Mouse (Mus musculus): Measurements from ENCODE around the gene Atg16l1.

- TF ChIP-seq CTCF (IDR thresholded peaks at IDR 0.05; ENCODE audit: low read depth): peak; percentile 46
- no peak for TF ChIP-seq EP300 (optimal IDR thresholded peaks at IDR 0.05)
Observed at GRCm38 (mm10) chr1:87740584-87741290, 14.9 kb upstream of the Atg16l1 start.
